Mouse (Mus musculus): ENCODE measurements at regions not wholly inside any gene's neighbourhood (a gene's known extent, or its start where the extent isn't known, plus 50 kb on each side); places are given as distances from the start of the nearest gene placed in this dataset.
"Not testable (repeated sequence)": the region's sequence is repeated elsewhere in the genome, so short reads cannot be mapped to it uniquely, and the experiment has no call there.

- DNase-seq (ENCODE audit: low read depth in 2 of 2, low spot score in 2 of 2): peak; percentile 44 to 72
These were observed 104.1 kb upstream of the Rasgrp1 start for GRCm38 (mm10) chr2:117446876-117447275.

- DNase-seq (ENCODE audit: low read depth in 2 of 2, low spot score in 2 of 2): peak; percentile 48 to 59
These were observed 107.5 kb upstream of the Rasgrp1 start for GRCm38 (mm10) chr2:117450172-117450865.

GRCm38 (mm10) chr2:117451818-117452217, 109.0 kb upstream of the Rasgrp1 start:
- DNase-seq (ENCODE audit: low read depth in 2 of 2, low spot score in 2 of 2): no peak

- no peak for DNase-seq (ENCODE audit: low read depth in 2 of 2, low spot score in 2 of 2)
These were observed 112.4 kb upstream of the Rasgrp1 start for GRCm38 (mm10) chr2:117455021-117455739.

GRCm38 (mm10) chr2:117455740-117456455, 113.1 kb upstream of the Rasgrp1 start:
- no peak for DNase-seq (ENCODE audit: low read depth in 2 of 2, low spot score in 2 of 2)

- no peak for DNase-seq (ENCODE audit: low read depth in 2 of 2, low spot score in 2 of 2)
These were observed 113.7 kb upstream of the Rasgrp1 start for GRCm38 (mm10) chr2:117456456-117457020.

GRCm38 (mm10) chr2:117461541-117462290, 118.9 kb upstream of the Rasgrp1 start:
- DNase-seq (ENCODE audit: low read depth in 2 of 2, low spot score in 2 of 2): no peak

- DNase-seq (ENCODE audit: low read depth in 2 of 2, low spot score in 2 of 2): no peak
These were observed 132.2 kb upstream of the Rasgrp1 start for GRCm38 (mm10) chr2:117474885-117475542.

GRCm38 (mm10) chr2:117475561-117475960, 132.8 kb upstream of the Rasgrp1 start:
- no peak for DNase-seq (ENCODE audit: low read depth in 2 of 2, low spot score in 2 of 2)

GRCm38 (mm10) chr2:117477503-117477902, 134.7 kb upstream of the Rasgrp1 start:
- not testable (repeated sequence) for DNase-seq (ENCODE audit: low read depth in 2 of 2, low spot score in 2 of 2)

- DNase-seq (ENCODE audit: low read depth in 2 of 2, low spot score in 2 of 2): not testable (repeated sequence)
These were observed 136.6 kb upstream of the Rasgrp1 start for GRCm38 (mm10) chr2:117479244-117480009.

GRCm38 (mm10) chr2:117486447-117486846, 143.6 kb upstream of the Rasgrp1 start:
- no peak for DNase-seq (ENCODE audit: low read depth in 2 of 2, low spot score in 2 of 2)

- no peak for DNase-seq (ENCODE audit: low read depth in 2 of 2, low spot score in 2 of 2)
These were observed 155.8 kb upstream of the Rasgrp1 start for GRCm38 (mm10) chr2:117498565-117498964.

- DNase-seq (ENCODE audit: low read depth in 2 of 2, low spot score in 2 of 2): no peak
These were observed 159.8 kb upstream of the Rasgrp1 start for GRCm38 (mm10) chr2:117502611-117503010.

GRCm38 (mm10) chr2:117511737-117512136, 168.9 kb upstream of the Rasgrp1 start:
- no peak for DNase-seq (ENCODE audit: low read depth in 2 of 2, low spot score in 2 of 2)

- no peak for DNase-seq (ENCODE audit: low read depth in 2 of 2, low spot score in 2 of 2)
These were observed 169.8 kb upstream of the Rasgrp1 start for GRCm38 (mm10) chr2:117512551-117512950.

GRCm38 (mm10) chr2:117524437-117524836, 181.6 kb upstream of the Rasgrp1 start:
- no peak for DNase-seq (ENCODE audit: low read depth in 2 of 2, low spot score in 2 of 2)

- DNase-seq (ENCODE audit: low read depth in 2 of 2, low spot score in 2 of 2): no peak
These were observed 196.1 kb upstream of the Rasgrp1 start for GRCm38 (mm10) chr2:117538865-117539264.

GRCm38 (mm10) chr2:117539285-117539684, 196.5 kb upstream of the Rasgrp1 start:
- DNase-seq (ENCODE audit: low read depth in 2 of 2, low spot score in 2 of 2): no peak

GRCm38 (mm10) chr2:117541471-117541870, 198.7 kb upstream of the Rasgrp1 start:
- DNase-seq (ENCODE audit: low read depth in 2 of 2, low spot score in 2 of 2): peak in 1 of 2 experiments; percentile 14
